Comparison of ENCODE assay signal across 10 mouse cellular contexts in the genomic region with DNA sequence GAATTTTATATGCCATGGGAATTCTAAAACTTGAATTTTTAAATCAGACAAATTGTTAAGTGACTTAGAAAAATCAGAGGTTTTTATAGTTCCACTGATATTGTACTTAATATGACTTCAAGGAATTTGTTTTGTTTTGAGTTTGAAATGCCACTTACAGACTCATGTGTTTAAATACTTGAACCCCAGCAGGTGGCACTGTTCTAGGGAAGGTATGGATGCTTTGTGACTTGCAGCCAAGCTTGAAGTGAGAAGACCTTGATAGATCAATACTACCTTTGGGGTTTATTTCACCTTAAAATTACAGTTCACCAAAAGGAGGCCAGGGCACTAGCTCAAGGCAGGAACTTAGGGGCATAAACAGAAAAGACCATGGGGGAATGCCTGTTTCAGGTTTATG.
A peak's percentile ranks its signal among the peaks of the same experiment; 100 is the strongest.
DNase-seq lines count a peak whose midpoint lies in the region; ATAC-seq and TF ChIP-seq lines count a peak whose summit lies in the region.
"Had no signal": no experiment of that assay in that cellular context is flagged by ENCODE, and none has a peak within 500 bp of the region (broad histone marks: within the 10 kb centered on the region; RNA-seq: fewer than 3 reads in every experiment).

No protein-coding gene starts in this region.

- H3K27me3 ChIP-seq in hindbrain, embryonic 14.5 days (ENCODE audit: control insufficient read depth, insufficient read depth, low read length), result no peaks in the 10 kb centered on the region
- H3K27me3 ChIP-seq in hindbrain, embryonic 12.5 days, result no peaks in the 10 kb centered on the region
- no peaks in the 10 kb centered on the region for H3K27me3 ChIP-seq in neural tube, embryonic 11.5 days (ENCODE audit: control insufficient read depth, insufficient read depth, low read length)
- H3K27me3 ChIP-seq in stomach, postnatal 0 days (ENCODE audit: control insufficient read depth, insufficient read depth, low read length), result no peaks in the 10 kb centered on the region
- no peaks in the 10 kb centered on the region for H3K27me3 ChIP-seq in forebrain, embryonic 13.5 days

- peak; percentile 44 for TF ChIP-seq CTCF in stomach, postnatal 0 days (IDR thresholded peaks at IDR 0.05; ENCODE audit: low read depth)

- no peak for ATAC-seq in hindbrain, embryonic 14.5 days (ENCODE audit: low FRiP score)
- ATAC-seq in hindbrain, embryonic 12.5 days (ENCODE audit: low FRiP score), result no peak
- ATAC-seq in neural tube, embryonic 11.5 days (ENCODE audit: insufficient read depth, low FRiP score, low TSS enrichment), result 0 out of 2 replicates have a peak, but pooled peaks have one; percentile 31
- ATAC-seq in stomach, postnatal 0 days (ENCODE audit: low FRiP score, low TSS enrichment), result no peak
- ATAC-seq in forebrain, embryonic 13.5 days, result no peak

- peak; percentile 25 for DNase-seq in hindbrain, embryonic 14.5 days (ENCODE audit: low spot score)
- DNase-seq in neural tube, embryonic 11.5 days (ENCODE audit: low spot score), result peak; percentile 19
- DNase-seq in neural tube, embryonic 10.5 days (ENCODE audit: extremely low spot score, low spot score), result no peak
- peak; percentile 51 for DNase-seq in embryo, embryonic 11 days
- no peak for DNase-seq in stomach, postnatal 0 days (ENCODE audit: low spot score)
- no peak for DNase-seq in urinary bladder, adult 18-20 months (ENCODE audit: low spot score in 2 of 2)
- DNase-seq: right cerebral cortex, postnatal 25 days; thymus, postnatal 25 days had no signal

- H3K36me3 ChIP-seq in hindbrain, embryonic 14.5 days (replicated peaks; ENCODE audit: control insufficient read depth, insufficient read depth), result no peaks in the 10 kb centered on the region
- H3K36me3 ChIP-seq in hindbrain, embryonic 12.5 days, result no peaks in the 10 kb centered on the region
- no peaks in the 10 kb centered on the region for H3K36me3 ChIP-seq in neural tube, embryonic 11.5 days (ENCODE audit: control insufficient read depth, insufficient read depth, low read length)
- no peaks in the 10 kb centered on the region for H3K36me3 ChIP-seq in stomach, postnatal 0 days (ENCODE audit: control insufficient read depth, insufficient read depth, low read length)
- no peaks in the 10 kb centered on the region for H3K36me3 ChIP-seq in forebrain, embryonic 13.5 days (ENCODE audit: poor library complexity, severe bottlenecking)

- H3K4me2 ChIP-seq in hindbrain, embryonic 14.5 days (replicated peaks), result no peak overlapping the region
- H3K4me2 ChIP-seq in hindbrain, embryonic 12.5 days (replicated peaks), result no peak overlapping the region
- no peak overlapping the region for H3K4me2 ChIP-seq in neural tube, embryonic 11.5 days (ENCODE audit: low read depth)
- no peak overlapping the region for H3K4me2 ChIP-seq in stomach, postnatal 0 days (replicated peaks; ENCODE audit: low read depth)
- H3K4me2 ChIP-seq in forebrain, embryonic 13.5 days, result no peak overlapping the region

- no peak overlapping the region for H3K27ac ChIP-seq in hindbrain, embryonic 14.5 days
- no peak overlapping the region for H3K27ac ChIP-seq in hindbrain, embryonic 12.5 days
- no peak overlapping the region for H3K27ac ChIP-seq in neural tube, embryonic 11.5 days (ENCODE audit: low read depth, low read length)
- no peak overlapping the region for H3K27ac ChIP-seq in stomach, postnatal 0 days (replicated peaks)
- H3K27ac ChIP-seq in forebrain, embryonic 13.5 days, result no peak overlapping the region

- TF ChIP-seq EP300 in stomach, postnatal 0 days (optimal IDR thresholded peaks at IDR 0.05), result no peak

- H3K4me3 ChIP-seq in hindbrain, embryonic 14.5 days (replicated peaks; ENCODE audit: low read length), result no peak overlapping the region
- H3K4me3 ChIP-seq in hindbrain, embryonic 12.5 days, result no peak overlapping the region
- no peak overlapping the region for H3K4me3 ChIP-seq in neural tube, embryonic 11.5 days (ENCODE audit: low read depth, low read length)
- no peak overlapping the region for H3K4me3 ChIP-seq in stomach, postnatal 0 days (ENCODE audit: low read depth, low read length)
- no peak overlapping the region for H3K4me3 ChIP-seq in forebrain, embryonic 13.5 days

- H3K9me3 ChIP-seq in hindbrain, embryonic 14.5 days (ENCODE audit: control insufficient read depth, low read length), result no peaks in the 10 kb centered on the region
- no peaks in the 10 kb centered on the region for H3K9me3 ChIP-seq in hindbrain, embryonic 12.5 days (replicated peaks)
- H3K9me3 ChIP-seq in neural tube, embryonic 11.5 days (ENCODE audit: control insufficient read depth, low read length), result no peaks in the 10 kb centered on the region
- H3K9me3 ChIP-seq in stomach, postnatal 0 days (ENCODE audit: control insufficient read depth, low read length), result no peaks in the 10 kb centered on the region
- no peaks in the 10 kb centered on the region for H3K9me3 ChIP-seq in forebrain, embryonic 13.5 days (replicated peaks)

- H3K4me1 ChIP-seq in hindbrain, embryonic 14.5 days (replicated peaks; ENCODE audit: control insufficient read depth, insufficient read depth, low read length), result no peaks in the 10 kb centered on the region
- no peaks in the 10 kb centered on the region for H3K4me1 ChIP-seq in hindbrain, embryonic 12.5 days
- H3K4me1 ChIP-seq in neural tube, embryonic 11.5 days (ENCODE audit: control insufficient read depth, insufficient read depth, low read length), result no peaks in the 10 kb centered on the region
- H3K4me1 ChIP-seq in stomach, postnatal 0 days (replicated peaks; ENCODE audit: control insufficient read depth, insufficient read depth), result no peaks in the 10 kb centered on the region
- no peaks in the 10 kb centered on the region for H3K4me1 ChIP-seq in forebrain, embryonic 13.5 days

- no peak overlapping the region for H3K9ac ChIP-seq in hindbrain, embryonic 14.5 days
- H3K9ac ChIP-seq in hindbrain, embryonic 12.5 days, result no peak overlapping the region
- H3K9ac ChIP-seq in neural tube, embryonic 11.5 days (ENCODE audit: low read length), result no peak overlapping the region
- no peak overlapping the region for H3K9ac ChIP-seq in stomach, postnatal 0 days (ENCODE audit: low read length)
- H3K9ac ChIP-seq in forebrain, embryonic 13.5 days, result no peak overlapping the region

Comparison
In these comparisons a context has a peak if more than half of its experiments do, and no peak if none do; other contexts are left out.
1. DNase-seq: peak in hindbrain, embryonic 14.5 days (single experiment), neural tube, embryonic 11.5 days (single experiment) and embryo, embryonic 11 days (single experiment); none in neural tube, embryonic 10.5 days (single experiment), stomach, postnatal 0 days (single experiment) and urinary bladder, adult 18-20 months (0 of 2).